Mouse (Mus musculus): Measurements from ENCODE around the gene Pygb.
A peak's percentile ranks its signal among the peaks of the same experiment; 100 is the strongest.

Gene Pygb

GRCm38 (mm10) chr2:150842049-150842461 is 55.5 kb downstream of the Pygb start:
- no peak for DNase-seq (ENCODE audit: low read depth)

DNA sequence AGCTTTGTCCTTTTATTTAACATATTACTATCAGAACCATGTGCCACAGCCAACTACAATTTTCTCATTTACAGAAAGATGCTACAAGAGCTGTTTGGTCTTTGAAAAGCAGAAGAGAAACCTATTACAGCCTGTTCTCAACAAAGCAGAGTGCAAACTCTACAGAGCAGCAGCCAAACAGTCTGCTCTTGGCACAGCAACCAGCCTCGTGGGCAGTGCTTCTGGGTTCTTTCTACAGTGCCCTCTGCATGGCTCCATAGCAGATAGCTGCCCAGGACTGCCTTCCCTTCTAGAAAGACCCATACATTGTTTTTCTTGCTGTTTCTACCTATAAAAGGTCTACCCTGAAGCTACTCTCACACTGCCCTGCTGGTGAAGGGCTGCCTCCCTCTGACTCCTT is 58.3 kb downstream of the Pygb start:
- DNase-seq (ENCODE audit: low read depth): no peak

DNA sequence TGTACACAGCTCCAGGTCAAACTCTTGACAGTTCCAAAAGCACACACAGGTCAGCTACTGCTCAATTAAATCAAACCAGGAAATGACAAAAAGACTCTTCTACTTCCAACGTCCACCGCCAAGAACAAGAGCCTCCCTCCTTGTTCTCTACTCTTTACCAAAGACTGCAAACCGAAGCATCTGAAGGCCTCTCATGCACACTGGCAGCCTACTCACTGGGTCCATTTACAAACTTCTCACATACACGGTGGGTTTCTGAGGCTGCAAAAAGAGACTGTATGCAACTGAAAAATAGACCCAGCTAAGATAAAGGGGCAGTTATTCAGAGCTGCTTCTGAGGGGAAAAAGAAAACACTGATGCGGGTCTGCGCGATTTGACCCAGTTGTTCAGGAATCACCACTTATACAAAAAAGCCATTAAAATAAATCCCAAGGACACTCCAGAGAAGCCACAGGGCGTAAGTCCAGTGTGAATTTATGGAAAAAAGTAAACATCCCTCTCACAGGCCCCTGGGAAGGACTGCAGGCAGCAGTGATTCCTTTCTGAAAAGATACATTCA is 61.0 kb downstream of the Pygb start:
- DNase-seq (ENCODE audit: low read depth): no peak

DNA sequence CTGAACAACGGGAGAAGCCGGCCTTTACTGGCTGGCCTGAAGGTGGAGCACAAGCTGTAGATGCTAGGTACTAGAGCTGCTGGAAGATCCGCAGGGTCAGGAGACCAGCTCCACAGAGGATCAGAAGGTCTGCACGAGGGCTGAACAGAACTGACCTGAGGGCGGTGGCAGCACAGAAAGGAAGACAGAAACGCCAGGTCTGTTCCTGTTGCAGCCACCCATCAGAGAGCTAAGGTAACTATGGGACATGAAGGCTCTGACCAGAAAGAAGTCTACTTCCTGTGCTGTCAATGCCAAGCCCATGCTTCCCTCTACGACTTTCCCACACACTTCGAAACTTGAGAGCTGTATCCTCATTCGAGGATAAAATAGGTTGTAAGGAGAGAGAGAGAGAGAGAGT is 64.7 kb downstream of the Pygb start:
- DNase-seq (ENCODE audit: low read depth): no peak

- no peak for DNase-seq (ENCODE audit: low read depth)
Observed at GRCm38 (mm10) chr2:150855186-150855585, 68.7 kb downstream of the Pygb start.

GRCm38 (mm10) chr2:150858724-150859487 is 72.4 kb downstream of the Pygb start:
- DNase-seq (ENCODE audit: low read depth): no peak

GRCm38 (mm10) chr2:150859709-150860470 is 73.4 kb downstream of the Pygb start:
- no peak for DNase-seq (ENCODE audit: low read depth)

- no peak for DNase-seq (ENCODE audit: low read depth)
Observed at GRCm38 (mm10) chr2:150861128-150861527, 74.6 kb downstream of the Pygb start.

GRCm38 (mm10) chr2:150867021-150867420 is 80.5 kb downstream of the Pygb start:
- DNase-seq (ENCODE audit: low read depth): no peak

GRCm38 (mm10) chr2:150869446-150869845 is 82.9 kb downstream of the Pygb start:
- peak; percentile 61 for DNase-seq (ENCODE audit: low read depth)

GRCm38 (mm10) chr2:150874508-150874907 is 88.0 kb downstream of the Pygb start:
- DNase-seq (ENCODE audit: low read depth): no peak

DNA sequence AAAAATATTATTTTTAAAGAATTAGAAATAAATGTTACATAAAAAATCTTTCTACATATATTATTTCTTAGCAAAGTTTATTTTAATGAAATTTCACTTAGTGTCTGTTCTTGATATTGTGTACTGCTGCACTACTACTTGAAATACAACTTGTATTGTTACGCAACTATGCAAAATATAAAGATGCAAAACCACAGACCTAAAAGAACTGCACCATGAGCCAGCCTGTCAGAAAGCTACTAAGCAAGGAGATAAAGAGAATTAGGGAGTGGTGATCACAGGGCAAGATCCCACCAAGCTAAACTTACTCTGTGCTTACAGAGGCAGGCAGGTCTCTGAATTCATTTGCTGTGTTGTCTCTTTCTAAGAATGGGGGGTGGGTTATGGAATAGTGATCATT is 88.7 kb downstream of the Pygb start:
- no peak for DNase-seq (ENCODE audit: low read depth)

- DNase-seq (ENCODE audit: low read depth): no peak
Observed at GRCm38 (mm10) chr2:150877561-150877960, 91.0 kb downstream of the Pygb start.

Measured in naive thymus-derived CD4-positive, alpha-beta T cell, adult 2 months (primary cell).